Mouse (Mus musculus): ENCODE results near the gene Eed.

Eed gene

GRCm38 (mm10) chr7:89909711-89910110, 71.1 kb downstream of the Eed start:
- in situ Hi-C loops (cut with MboI, MseI): no loop called here

- in situ Hi-C loops (cut with MboI, MseI): no loop called here
These were observed 71.7 kb downstream of the Eed start for GRCm38 (mm10) chr7:89908899-89909621.

- in situ Hi-C loops (cut with MboI, MseI): no loop called here
These were observed 72.4 kb downstream of the Eed start for GRCm38 (mm10) chr7:89908421-89908820.

GRCm38 (mm10) chr7:89907950-89908349, 72.8 kb downstream of the Eed start:
- in situ Hi-C loops (cut with MboI, MseI): no loop called here

Data from regulatory T cell (primary cell).